Mouse (Mus musculus): Measurements from ENCODE around the gene Zfp384. TPM values are rescaled to one million over a fixed set of nuclear protein-coding genes. Genes with fewer than 3 reads are reported as not detected.

The Zfp384 gene
- polyA plus RNA-seq (2014; fragmentation: Nextera tagmentation; extraction: Ambion mirVana) = 9.2 and 10.8 TPM in 2 replicates

DNA sequence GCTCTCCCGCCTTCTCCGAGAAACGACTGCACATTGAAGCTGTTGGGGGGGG, at the start of gene Zfp384:
TSS of gene Zfp384 (plus strand) at position 17 of the 52 bp plus-strand sequence.
- Histone ChIP-seq H3K36me3 (ENCODE audit: control insufficient read depth, insufficient read depth, low read length) (peaks cover 30% of the 10 kb centered on the region), H3K9ac (ENCODE audit: low read length) (peak within 1 kb of the TSS; percentile 95), H3K4me3 (ENCODE audit: low read depth, low read length) (peak within 1 kb of the TSS; percentile 76), H3K9me3 (ENCODE audit: control insufficient read depth, low read length) (no peaks in the 10 kb centered on the region), H3K4me1 (replicated peaks; ENCODE audit: control insufficient read depth, insufficient read depth, low read length) (peaks cover 10% of the 10 kb centered on the region; the same call in 1 of the 2 replicates), H3K27me3 (replicated peaks; ENCODE audit: control insufficient read depth, insufficient read depth, low read length) (no peaks in the 10 kb centered on the region), H3K27ac (ENCODE audit: low read depth) (peak within 1 kb of the TSS; percentile 98), H3K4me2 (ENCODE audit: low read length) (peak within 1 kb of the TSS; percentile 64)
- WGBS = 0% methylated on average over 3 of the region's 3 CpGs
- DNase-seq (ENCODE audit: low spot score) = no peak
- ATAC-seq (replicated peaks; ENCODE audit: low FRiP score, low TSS enrichment, low read depth) = no peak

DNA sequence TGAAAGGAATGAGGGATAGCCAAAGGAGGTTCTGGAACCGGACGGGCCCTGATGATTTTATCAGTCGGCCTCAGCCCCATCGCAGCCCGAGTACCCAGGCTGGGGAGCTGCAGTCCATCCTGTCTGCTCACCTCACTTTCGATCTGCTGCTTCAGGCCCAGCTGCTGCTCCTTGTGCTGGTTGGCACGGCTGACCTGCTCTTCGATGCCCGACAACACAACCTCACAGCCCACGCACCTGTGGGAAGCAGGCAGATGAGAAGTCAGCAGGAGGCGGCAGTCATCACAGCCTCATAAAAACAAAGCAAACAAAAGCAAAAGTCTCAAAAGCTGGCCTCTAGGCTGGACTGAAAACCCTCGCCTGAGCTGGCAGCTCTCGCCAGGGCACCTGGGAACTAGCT, 49.0 kb upstream of the Zfp384 start:
- Histone ChIP-seq H3K4me1 (replicated peaks; ENCODE audit: control insufficient read depth, insufficient read depth, low read length) (peaks cover 7% of the 10 kb centered on the region), H3K27ac (ENCODE audit: low read depth) (no peak overlapping the region), H3K9ac (ENCODE audit: low read length) (no peak overlapping the region), H3K36me3 (ENCODE audit: control insufficient read depth, insufficient read depth, low read length) (peaks cover 57% of the 10 kb centered on the region), H3K4me3 (ENCODE audit: low read depth, low read length) (no peak overlapping the region), H3K9me3 (ENCODE audit: control insufficient read depth, low read length) (no peaks in the 10 kb centered on the region), H3K4me2 (ENCODE audit: low read length) (no peak overlapping the region), H3K27me3 (replicated peaks; ENCODE audit: control insufficient read depth, insufficient read depth, low read length) (no peaks in the 10 kb centered on the region)
- DNase-seq (ENCODE audit: low spot score) (no peak), ATAC-seq (replicated peaks; ENCODE audit: low FRiP score, low TSS enrichment, low read depth) (no peak)
- WGBS = 91% methylated on average over 13 of the region's 13 CpGs

DNA sequence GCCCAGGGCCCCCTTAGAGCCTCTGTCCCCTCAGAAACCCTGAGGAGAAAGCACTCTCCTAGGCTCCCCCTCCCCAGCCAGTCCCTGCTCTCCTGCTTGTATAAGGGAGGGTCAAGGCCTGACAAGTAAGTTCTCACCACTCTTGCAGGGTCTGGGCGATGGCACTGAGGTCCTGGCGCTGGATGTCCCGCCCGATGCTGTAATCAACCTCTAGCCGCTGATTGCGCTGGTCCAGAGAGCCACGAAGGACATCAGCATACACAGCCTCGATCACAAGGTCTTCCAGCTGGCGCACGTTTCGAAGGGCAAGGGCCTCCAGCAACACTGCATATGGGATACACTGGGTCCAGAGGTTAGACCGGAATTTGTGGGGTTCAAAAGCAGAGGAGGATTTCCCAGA, 47.9 kb upstream of the Zfp384 start:
- DNase-seq (ENCODE audit: low spot score) (no peak), ATAC-seq (replicated peaks; ENCODE audit: low FRiP score, low TSS enrichment, low read depth) (no peak)
- 94% methylated on average over 12 of the region's 12 CpGs for WGBS
- no peak overlapping the region for H3K4me3 ChIP-seq (ENCODE audit: low read depth, low read length)
- H3K9ac ChIP-seq (ENCODE audit: low read length) = no peak overlapping the region
- H3K4me2 ChIP-seq (ENCODE audit: low read length) = no peak overlapping the region
- peaks cover 9% of the 10 kb centered on the region for H3K4me1 ChIP-seq (replicated peaks; ENCODE audit: control insufficient read depth, insufficient read depth, low read length)
- H3K27ac ChIP-seq (ENCODE audit: low read depth) = no peak overlapping the region
- H3K27me3 ChIP-seq (replicated peaks; ENCODE audit: control insufficient read depth, insufficient read depth, low read length) = no peaks in the 10 kb centered on the region
- peaks cover 56% of the 10 kb centered on the region for H3K36me3 ChIP-seq (ENCODE audit: control insufficient read depth, insufficient read depth, low read length)
- H3K9me3 ChIP-seq (ENCODE audit: control insufficient read depth, low read length) = no peaks in the 10 kb centered on the region

DNA sequence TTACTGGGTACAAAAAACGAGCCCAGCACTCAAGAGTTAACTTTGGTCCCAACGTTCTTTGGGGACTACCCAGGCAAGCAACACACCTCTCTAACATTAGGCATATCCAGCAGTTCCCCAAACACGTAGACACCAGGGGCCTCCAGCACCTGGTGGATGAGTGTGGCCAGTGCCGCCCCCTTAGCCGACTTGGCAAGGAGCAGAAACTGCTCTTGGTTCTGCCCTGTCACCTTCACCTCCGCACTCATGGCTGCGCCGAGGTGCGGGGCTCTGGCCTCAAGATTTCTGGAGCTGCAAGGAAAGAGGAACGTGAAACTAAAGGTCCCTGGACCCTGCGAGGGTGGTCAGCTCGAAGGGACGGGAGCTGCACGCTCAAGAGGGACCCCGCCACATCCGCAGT, 44.3 kb upstream of the Zfp384 start:
- DNase-seq (ENCODE audit: low spot score) = no peak

DNA sequence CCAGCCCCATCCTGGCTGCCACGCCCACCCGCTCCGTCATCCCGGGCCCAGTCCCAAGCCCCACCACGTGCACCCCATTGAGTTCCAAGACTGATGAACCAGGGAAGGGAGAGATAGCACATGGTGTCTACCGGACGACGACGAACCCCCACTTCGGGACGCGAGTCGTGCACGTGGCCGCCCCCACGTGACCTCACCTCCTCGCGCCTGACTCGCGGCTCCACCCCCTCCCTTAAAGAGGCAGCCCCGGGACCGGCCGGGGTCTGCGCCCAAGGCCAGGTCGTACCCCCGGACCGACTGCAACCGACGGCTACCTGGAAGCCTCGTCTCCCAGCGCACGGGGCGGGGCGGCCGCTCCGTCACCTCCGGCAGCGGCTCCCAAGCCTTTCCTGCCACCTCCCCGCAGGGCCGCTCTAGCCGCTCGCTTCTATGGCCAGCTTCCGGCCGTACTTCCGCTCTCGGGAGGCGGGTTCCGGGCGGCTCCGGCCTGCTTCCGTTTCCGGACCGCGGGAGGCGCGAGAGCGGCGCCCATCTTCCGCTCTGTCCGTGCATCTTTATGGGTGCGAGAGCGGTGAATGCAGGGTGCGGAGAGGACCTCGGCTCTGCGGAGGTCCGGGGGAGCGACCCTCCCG, 43.7 kb upstream of the Zfp384 start, which contains the start of gene Cops7a:
TSS of gene Cops7a (minus strand) at position 451 of the 632 bp plus-strand sequence.
- no peaks in the 10 kb centered on the region for H3K27me3 ChIP-seq (replicated peaks; ENCODE audit: control insufficient read depth, insufficient read depth, low read length)
- H3K4me1 ChIP-seq (replicated peaks; ENCODE audit: control insufficient read depth, insufficient read depth, low read length) = peaks cover 14% of the 10 kb centered on the region
- peak within 1 kb of the TSS; percentile 92 for H3K27ac ChIP-seq (ENCODE audit: low read depth)
- ATAC-seq (replicated peaks; ENCODE audit: low FRiP score, low TSS enrichment, low read depth) = peak; percentile 96
- H3K4me3 ChIP-seq (ENCODE audit: low read depth, low read length) = peak within 1 kb of the TSS; percentile 96
- under 1% methylated on average over 68 of the region's 68 CpGs for WGBS
- H3K9ac ChIP-seq (ENCODE audit: low read length) = peak within 1 kb of the TSS; percentile 95
- DNase-seq (ENCODE audit: low spot score) = peak; percentile 98
- H3K36me3 ChIP-seq (ENCODE audit: control insufficient read depth, insufficient read depth, low read length) = peaks cover 23% of the 10 kb centered on the region
- H3K4me2 ChIP-seq (ENCODE audit: low read length) = peak within 1 kb of the TSS; percentile 99
- H3K9me3 ChIP-seq (ENCODE audit: control insufficient read depth, low read length) = no peaks in the 10 kb centered on the region

More for the DNA sequence above, 44.3 kb upstream of the Zfp384 start:
- peak overlapping the region; percentile 99 for H3K4me2 ChIP-seq (ENCODE audit: low read length)
- H3K27me3 ChIP-seq (replicated peaks; ENCODE audit: control insufficient read depth, insufficient read depth, low read length) = no peaks in the 10 kb centered on the region
- H3K9ac ChIP-seq (ENCODE audit: low read length) = peak overlapping the region; percentile 95
- peak overlapping the region; percentile 96 for H3K4me3 ChIP-seq (ENCODE audit: low read depth, low read length)
- peak overlapping the region; percentile 92 for H3K27ac ChIP-seq (ENCODE audit: low read depth)
- 25% methylated on average over 16 of the region's 16 CpGs for WGBS
- H3K36me3 ChIP-seq (ENCODE audit: control insufficient read depth, insufficient read depth, low read length) = peaks cover 28% of the 10 kb centered on the region
- peak; percentile 36 for ATAC-seq (replicated peaks; ENCODE audit: low FRiP score, low TSS enrichment, low read depth)
- H3K4me1 ChIP-seq (replicated peaks; ENCODE audit: control insufficient read depth, insufficient read depth, low read length) = peaks cover 14% of the 10 kb centered on the region
- no peaks in the 10 kb centered on the region for H3K9me3 ChIP-seq (ENCODE audit: control insufficient read depth, low read length)

DNA sequence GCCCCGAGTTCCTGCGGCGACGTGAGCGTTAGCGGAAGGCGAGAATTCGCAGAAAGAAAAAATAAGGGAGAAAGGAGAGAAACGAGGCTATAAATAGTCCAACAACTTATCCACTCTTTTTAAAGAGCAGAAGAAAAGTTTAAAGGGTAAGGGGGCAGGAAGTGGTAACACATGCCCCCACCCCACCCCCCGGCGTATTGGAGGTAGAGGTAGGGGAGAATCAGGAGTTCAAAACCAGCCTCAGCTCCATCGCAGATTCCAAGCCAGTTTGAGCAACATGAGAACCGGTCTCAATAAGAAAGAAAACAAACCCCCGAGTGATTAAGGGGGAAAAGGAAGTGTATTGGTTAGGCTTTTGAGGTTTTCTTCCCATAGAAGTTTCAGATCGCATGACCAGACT, 43.2 kb upstream of the Zfp384 start:
- H3K4me3 ChIP-seq (ENCODE audit: low read depth, low read length) = peak overlapping the region; percentile 96
- peaks cover 14% of the 10 kb centered on the region for H3K4me1 ChIP-seq (replicated peaks; ENCODE audit: control insufficient read depth, insufficient read depth, low read length)
- H3K27ac ChIP-seq (ENCODE audit: low read depth) = peak overlapping the region; percentile 92
- H3K36me3 ChIP-seq (ENCODE audit: control insufficient read depth, insufficient read depth, low read length) = peaks cover 18% of the 10 kb centered on the region
- 0 out of 2 replicates have a peak, but pooled peaks have one; percentile 7 for ATAC-seq (replicated peaks; ENCODE audit: low FRiP score, low TSS enrichment, low read depth)
- H3K9ac ChIP-seq (ENCODE audit: low read length) = peak overlapping the region; percentile 95
- peak overlapping the region; percentile 99 for H3K4me2 ChIP-seq (ENCODE audit: low read length)
- 13% methylated on average over 15 of the region's 15 CpGs for WGBS
- H3K27me3 ChIP-seq (replicated peaks; ENCODE audit: control insufficient read depth, insufficient read depth, low read length) = no peaks in the 10 kb centered on the region
- no peaks in the 10 kb centered on the region for H3K9me3 ChIP-seq (ENCODE audit: control insufficient read depth, low read length)
- no peak for DNase-seq (ENCODE audit: low spot score)

DNA sequence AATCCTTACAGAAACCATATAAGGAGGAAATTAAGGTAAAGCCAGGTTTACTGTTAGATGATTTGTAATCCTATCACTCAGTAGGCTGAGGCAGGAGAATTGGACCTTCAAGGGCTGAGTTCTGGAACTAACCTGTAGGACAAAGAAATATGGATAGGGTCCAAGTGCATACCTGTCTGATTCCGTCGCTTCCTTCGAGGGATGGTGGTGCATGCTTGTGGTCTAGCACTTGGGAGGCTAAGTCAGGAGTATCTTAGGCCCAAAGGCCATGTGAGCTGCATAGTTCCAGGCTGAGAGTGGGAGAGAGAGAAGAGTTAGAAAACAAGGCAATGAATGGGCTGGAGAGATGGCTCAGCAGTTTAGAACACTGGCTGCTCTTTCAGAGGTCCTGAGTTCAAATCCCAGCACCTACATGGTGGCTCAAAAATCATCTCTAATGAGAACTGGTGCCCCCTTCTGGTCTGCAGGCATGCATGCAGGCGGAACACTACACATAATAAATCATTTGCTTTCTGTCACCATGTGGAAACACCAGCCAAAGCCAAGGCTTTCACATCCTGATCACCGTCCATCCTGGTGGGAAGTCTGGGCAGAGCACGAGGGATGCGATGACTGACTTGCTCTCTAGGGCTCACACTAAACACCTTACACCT, 42.4 kb upstream of the Zfp384 start:
- peaks cover 9% of the 10 kb centered on the region for H3K36me3 ChIP-seq (ENCODE audit: control insufficient read depth, insufficient read depth, low read length)
- peak overlapping the region; percentile 99 for H3K4me2 ChIP-seq (ENCODE audit: low read length)
- H3K4me1 ChIP-seq (replicated peaks; ENCODE audit: control insufficient read depth, insufficient read depth, low read length) = peaks cover 14% of the 10 kb centered on the region
- ATAC-seq (replicated peaks; ENCODE audit: low FRiP score, low TSS enrichment, low read depth) (no peak), DNase-seq (ENCODE audit: low spot score) (peak; percentile 52)
- H3K27me3 ChIP-seq (replicated peaks; ENCODE audit: control insufficient read depth, insufficient read depth, low read length) = no peaks in the 10 kb centered on the region
- WGBS = 97% methylated on average over 7 of the region's 7 CpGs
- H3K27ac ChIP-seq (ENCODE audit: low read depth) = no peak overlapping the region
- no peaks in the 10 kb centered on the region for H3K9me3 ChIP-seq (ENCODE audit: control insufficient read depth, low read length)
- no peak overlapping the region for H3K9ac ChIP-seq (ENCODE audit: low read length)
- peak overlapping the region; percentile 96 for H3K4me3 ChIP-seq (ENCODE audit: low read depth, low read length)

DNA sequence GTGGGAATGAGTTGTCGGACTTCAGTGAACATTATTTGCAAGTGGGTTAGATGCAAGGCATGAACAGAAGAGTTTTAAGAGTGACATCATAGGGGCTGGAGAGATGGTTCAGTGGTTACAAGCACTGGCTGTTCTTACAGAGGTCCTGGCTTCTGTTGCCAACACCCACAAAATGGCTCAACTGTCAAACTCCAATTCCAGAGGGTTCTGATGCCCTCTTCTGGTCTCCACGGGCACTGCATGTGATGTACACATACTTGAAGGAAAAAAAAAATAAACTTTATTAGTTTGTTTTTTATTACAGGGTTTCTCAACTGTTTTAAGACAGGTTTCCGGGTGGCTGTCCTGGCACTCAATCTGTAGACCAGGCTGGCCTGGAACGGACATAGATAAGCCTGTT, 41.2 kb upstream of the Zfp384 start:
- 67% methylated on average over 4 of the region's 4 CpGs for WGBS
- Histone ChIP-seq H3K36me3 (ENCODE audit: control insufficient read depth, insufficient read depth, low read length) (no peaks in the 10 kb centered on the region), H3K4me1 (replicated peaks; ENCODE audit: control insufficient read depth, insufficient read depth, low read length) (peaks cover 14% of the 10 kb centered on the region), H3K9ac (ENCODE audit: low read length) (no peak overlapping the region), H3K4me3 (ENCODE audit: low read depth, low read length) (no peak overlapping the region), H3K27me3 (replicated peaks; ENCODE audit: control insufficient read depth, insufficient read depth, low read length) (no peaks in the 10 kb centered on the region), H3K27ac (ENCODE audit: low read depth) (no peak overlapping the region), H3K9me3 (ENCODE audit: control insufficient read depth, low read length) (no peaks in the 10 kb centered on the region), H3K4me2 (ENCODE audit: low read length) (no peak overlapping the region)
- DNase-seq (ENCODE audit: low spot score) = peak; percentile 77
- ATAC-seq (replicated peaks; ENCODE audit: low FRiP score, low TSS enrichment, low read depth) = no peak

DNA sequence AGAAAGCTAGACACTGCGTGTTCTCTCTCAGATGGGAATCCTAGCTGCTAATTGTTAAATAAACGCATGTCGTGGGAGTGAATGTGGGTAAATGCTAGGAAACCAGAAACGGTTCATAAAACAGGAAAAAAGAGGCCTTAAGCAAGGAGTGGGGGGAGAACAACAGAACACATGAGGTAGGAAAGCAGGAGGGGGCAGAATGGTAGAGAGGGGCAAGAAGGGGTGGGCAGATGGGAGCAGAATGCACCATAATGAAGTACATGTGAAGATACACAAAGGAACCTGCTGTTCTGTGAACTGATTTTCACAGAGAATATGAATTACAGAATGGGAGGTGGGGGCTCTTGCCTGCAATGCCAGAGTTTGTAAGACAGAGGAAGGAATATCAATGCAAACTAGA, 16.7 kb upstream of the Zfp384 start:
- Histone ChIP-seq H3K27ac (ENCODE audit: low read depth) (no peak overlapping the region), H3K9ac (ENCODE audit: low read length) (no peak overlapping the region), H3K36me3 (ENCODE audit: control insufficient read depth, insufficient read depth, low read length) (no peaks in the 10 kb centered on the region), H3K27me3 (replicated peaks; ENCODE audit: control insufficient read depth, insufficient read depth, low read length) (peaks cover 37% of the 10 kb centered on the region), H3K9me3 (ENCODE audit: control insufficient read depth, low read length) (peaks cover 4% of the 10 kb centered on the region; the same call in 1 of the 2 replicates), H3K4me2 (ENCODE audit: low read length) (no peak overlapping the region), H3K4me3 (ENCODE audit: low read depth, low read length) (no peak overlapping the region), H3K4me1 (replicated peaks; ENCODE audit: control insufficient read depth, insufficient read depth, low read length) (0 out of 2 replicates have a peak, but pooled peaks cover 7% of the 10 kb centered on the region)
- WGBS = 69% methylated on average over 4 of the region's 4 CpGs
- no peak for DNase-seq (ENCODE audit: low spot score)
- ATAC-seq (replicated peaks; ENCODE audit: low FRiP score, low TSS enrichment, low read depth) = no peak

Measured in intestine, embryonic 14.5 days (tissue).